Mouse (Mus musculus): ENCODE measurements at regions not wholly inside any gene's neighbourhood (a gene's known extent, or its start where the extent isn't known, plus 50 kb on each side); places are given as distances from the start of the nearest gene placed in this dataset.

DNA sequence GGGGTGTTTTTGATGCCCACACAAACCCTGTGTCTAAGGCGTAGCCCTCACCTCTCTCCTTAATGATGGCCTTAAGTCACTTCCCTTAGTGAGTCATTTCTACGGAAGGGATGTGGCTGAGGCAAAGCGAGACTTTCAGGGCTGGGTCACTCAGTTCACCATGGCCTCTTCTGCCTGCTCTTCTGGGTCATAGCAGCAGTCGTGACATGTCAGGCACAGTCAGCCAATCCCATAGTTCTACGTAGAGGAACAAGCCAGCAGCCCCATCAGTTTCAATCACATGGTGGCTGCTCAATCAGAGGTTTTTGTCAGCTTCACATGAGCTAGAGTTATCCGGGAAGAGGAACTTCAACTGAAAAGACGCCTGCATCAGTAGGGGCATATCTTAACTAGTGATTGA, 156.1 kb upstream of the Med13l start:
- TF ChIP-seq NRF1 (IDR thresholded peaks at IDR 0.05; ENCODE audit: insufficient read depth, low read depth, low read length, poor library complexity, severe bottlenecking): no peak
- no peak for TF ChIP-seq CTCF (IDR thresholded peaks at IDR 0.05 in 2 of 3, conservative IDR thresholded peaks at IDR 0.05 in 1 of 3; ENCODE audit: control insufficient read depth in 1 of 3, insufficient read depth in 1 of 3, low read depth in 2 of 3, low read length in 3 of 3, poor library complexity in 1 of 3, severe bottlenecking in 1 of 3)
- TF ChIP-seq MEF2A (IDR thresholded peaks at IDR 0.05; ENCODE audit: extremely low read depth, insufficient replicate concordance, low read depth, low read length, poor library complexity, severe bottlenecking): no peak
- TF ChIP-seq USF2 (IDR thresholded peaks at IDR 0.05; ENCODE audit: borderline replicate concordance in 1 of 2, insufficient read depth in 1 of 2, low read depth in 1 of 2, low read length in 2 of 2): no peak
- no peak for TF ChIP-seq E2F4 (IDR thresholded peaks at IDR 0.05; ENCODE audit: borderline replicate concordance, low read depth, low read length)
- TF ChIP-seq TAL1 (IDR thresholded peaks at IDR 0.05; ENCODE audit: low read length): no peak
- no peak for TF ChIP-seq RCOR1 (IDR thresholded peaks at IDR 0.05; ENCODE audit: low read depth, low read length)
- no peak for TF ChIP-seq ELF1 (IDR thresholded peaks at IDR 0.05; ENCODE audit: low read depth, low read length)
